Mouse (Mus musculus) embryonic fibroblast, embryonic 13.5 days (primary cell): Measurements from ENCODE around the gene E030018B13Rik.

Experiments used
- CTCF ChIP-seq: IDR thresholded peaks from 2 replicates; pipeline ENCODE4 v1.5.1; 2011; ENCODE audit warnings: mild to moderate bottlenecking, control low read depth, low read length, moderate library complexity, borderline replicate concordance; ENCODE audit not compliant: insufficient read depth
- POLR2A ChIP-seq: IDR thresholded peaks from 2 replicates; pipeline ENCODE4 v1.6.1; 2011; ENCODE audit warnings: low read depth, mild to moderate bottlenecking, control low read depth, low read length, moderate library complexity

- TF ChIP-seq POLR2A (no peak), CTCF (no peak)
These were observed 13.5 kb downstream of the E030018B13Rik start for GRCm38 (mm10) chr7:63930132-63930531.
